Mouse (Mus musculus) kidney, adult 8-10 months (tissue): ENCODE measurements at regions not wholly inside any gene's neighbourhood (a gene's known extent, or its start where the extent isn't known, plus 50 kb on each side); places are given as distances from the start of the nearest gene placed in this dataset.

Experiments used
- DNase-seq, 2 experiments: peaks; one replicate each; pipeline ENCODE4 v3.0.0; 2022

DNA sequence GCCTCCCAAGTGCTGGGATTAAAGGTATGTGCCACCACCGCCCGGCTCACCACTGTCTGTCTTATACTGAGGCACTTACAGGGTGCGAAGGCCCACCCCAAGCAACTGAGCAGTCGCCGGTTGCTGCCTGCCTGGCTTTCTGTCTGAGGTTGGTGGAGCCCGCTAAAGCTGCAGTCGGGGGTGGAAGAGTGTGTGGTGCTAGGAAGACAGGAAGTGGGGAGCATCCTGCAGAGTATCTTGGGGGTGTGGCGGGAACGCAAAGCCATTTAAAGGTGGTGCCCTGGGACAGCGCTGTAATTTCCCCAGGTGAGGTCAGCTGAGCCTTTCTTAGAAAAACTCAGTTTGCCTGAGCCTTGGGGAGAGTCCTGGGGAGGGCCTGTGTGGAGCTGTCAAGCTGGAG is 89.3 kb downstream of the Gadd45g start:
- no peak for DNase-seq

DNA sequence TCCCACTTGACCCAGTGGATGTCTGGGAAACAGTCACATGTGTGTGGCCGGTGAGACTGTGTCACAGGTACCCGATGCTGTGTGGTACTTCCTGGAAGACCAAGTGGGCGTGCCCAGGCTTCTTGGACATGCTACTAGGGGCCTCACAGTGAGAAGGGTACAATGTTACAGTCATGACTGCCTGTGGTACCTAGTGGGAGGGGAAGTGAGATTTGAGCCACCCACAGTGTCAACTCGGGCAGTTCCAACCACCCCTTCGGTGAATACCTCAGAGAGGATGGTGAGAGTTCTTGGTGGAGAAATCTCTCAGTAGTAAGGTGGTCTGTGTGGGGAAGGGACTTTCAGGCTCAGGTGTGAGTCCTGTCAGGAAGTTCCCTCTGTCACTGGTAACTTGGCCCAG is 90.0 kb downstream of the Gadd45g start:
- DNase-seq = no peak

DNA sequence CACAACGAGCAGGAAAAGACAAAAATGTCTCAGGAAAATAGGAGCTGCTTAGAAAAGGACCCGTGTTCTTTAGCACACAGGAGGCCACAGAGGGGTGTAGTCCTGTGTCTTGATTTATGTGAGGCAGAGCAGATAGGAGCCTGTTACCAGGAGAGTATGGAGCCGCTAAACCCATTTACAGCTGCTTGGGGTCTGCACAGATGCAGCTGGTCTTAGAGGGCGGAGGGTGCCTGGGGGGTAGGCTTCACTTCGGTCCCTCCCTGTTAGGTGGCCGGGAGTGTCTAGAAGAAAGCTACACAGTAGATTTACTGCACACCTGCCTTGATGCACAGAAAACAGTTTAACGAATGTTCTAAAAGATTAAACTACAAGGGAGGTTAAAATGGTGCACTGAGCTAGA is 91.4 kb downstream of the Gadd45g start:
- DNase-seq = no peak

DNA sequence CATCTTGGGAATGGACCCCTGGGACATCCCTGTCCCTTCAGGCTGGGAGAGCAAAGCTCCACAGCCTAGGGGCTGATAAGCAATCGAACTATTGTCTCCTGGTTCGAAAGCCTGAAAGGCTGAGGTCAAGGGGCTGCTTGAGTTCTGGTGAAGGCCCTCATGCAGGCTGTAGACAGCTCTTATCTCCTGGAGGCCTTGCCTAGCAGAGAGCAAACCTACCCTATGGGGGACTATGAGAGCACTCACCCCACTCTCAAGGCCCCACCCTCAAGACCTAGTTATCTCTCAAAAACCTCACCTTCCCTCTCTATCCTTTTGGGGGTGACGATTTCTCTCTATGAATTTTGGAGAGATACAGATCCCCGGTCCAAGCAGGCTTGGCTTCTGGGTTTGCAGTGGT is 92.8 kb downstream of the Gadd45g start:
- no peak for DNase-seq

DNA sequence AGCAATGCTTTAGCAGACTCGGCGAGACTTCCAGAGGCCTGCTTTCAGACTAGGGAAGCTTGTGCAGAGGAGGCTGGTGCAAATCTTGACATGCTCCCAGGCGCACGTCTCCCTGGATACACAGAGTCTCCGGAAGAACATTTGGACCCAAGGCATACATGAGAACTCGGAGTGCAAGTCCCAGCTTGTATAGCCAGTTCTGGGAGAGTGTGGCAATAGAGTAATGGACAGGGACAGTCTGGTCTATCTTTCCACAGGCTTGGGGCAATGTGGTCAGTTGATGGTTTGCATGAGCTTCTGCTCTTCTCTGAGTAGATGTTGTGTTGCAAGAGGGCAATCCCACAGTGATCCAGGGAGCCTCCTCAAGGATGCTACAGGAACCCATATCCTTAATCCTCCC is 93.2 kb downstream of the Gadd45g start:
- DNase-seq = no peak

DNA sequence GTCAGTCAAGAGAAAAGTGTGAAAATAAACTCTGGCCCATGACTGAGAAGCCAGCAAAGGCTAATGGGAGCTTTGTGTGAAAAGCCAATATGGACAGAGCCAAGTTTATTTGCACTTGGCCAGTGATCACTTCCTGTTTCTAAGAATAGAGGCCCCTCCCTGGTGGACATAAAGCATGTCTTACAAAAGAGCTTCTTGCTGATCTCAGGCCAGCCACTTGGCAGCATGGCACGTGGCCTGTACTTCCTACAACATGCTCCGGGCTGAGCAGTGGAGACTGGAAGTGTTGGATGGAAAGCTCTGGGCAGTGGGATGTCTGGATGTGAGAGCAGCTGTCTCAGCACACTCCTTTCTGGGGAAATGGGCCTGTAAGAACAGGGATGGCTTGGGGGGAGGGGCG is 99.7 kb downstream of the Gadd45g start:
- peak; percentile 50 to 53 for DNase-seq

DNA sequence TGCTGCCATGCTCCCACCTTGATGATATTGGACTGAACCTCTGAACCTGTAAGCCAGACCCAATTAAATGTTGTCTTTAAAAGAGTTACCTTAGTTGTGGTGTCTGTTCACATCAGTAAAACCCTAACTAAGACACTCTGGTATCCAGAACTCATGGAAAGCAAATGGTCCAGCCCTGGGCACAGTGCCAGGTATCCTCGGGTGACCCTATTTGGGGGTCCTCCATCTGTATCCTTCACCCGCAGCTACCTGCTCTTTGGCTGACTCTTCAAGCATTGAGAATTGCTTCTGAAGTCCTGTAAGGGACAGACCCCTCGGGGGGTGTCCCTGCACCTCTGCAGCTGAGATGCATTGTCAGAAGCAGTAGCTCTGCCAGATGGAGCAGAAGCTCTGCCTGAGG is 102.4 kb downstream of the Gadd45g start:
- DNase-seq = no peak

DNA sequence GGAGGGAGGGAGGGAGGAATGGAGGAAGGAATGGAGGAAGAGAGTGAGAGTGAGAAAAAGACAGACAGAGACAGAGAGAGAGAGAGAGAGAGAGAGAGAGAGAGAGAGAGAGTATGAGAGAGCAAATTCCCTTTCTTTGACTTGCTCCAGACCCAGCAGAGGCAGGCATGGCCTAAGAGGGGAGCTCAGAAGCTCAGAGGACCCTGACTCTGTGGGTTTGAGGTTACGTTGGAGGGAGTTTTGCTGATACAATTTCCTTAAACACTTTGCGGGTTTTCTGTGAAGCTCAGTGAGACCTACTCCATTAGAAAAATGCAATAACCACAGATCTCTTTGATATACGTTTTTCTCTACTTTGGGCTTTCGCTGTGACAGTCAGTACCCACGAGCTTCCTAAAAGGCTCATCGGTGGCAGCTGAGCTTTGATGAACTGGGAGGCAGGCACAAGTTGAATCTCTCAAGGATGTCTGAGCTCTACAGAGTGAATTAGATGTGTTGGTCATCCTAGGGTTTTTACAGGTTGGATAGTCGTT is 105.1 kb downstream of the Gadd45g start:
- DNase-seq = no peak

DNA sequence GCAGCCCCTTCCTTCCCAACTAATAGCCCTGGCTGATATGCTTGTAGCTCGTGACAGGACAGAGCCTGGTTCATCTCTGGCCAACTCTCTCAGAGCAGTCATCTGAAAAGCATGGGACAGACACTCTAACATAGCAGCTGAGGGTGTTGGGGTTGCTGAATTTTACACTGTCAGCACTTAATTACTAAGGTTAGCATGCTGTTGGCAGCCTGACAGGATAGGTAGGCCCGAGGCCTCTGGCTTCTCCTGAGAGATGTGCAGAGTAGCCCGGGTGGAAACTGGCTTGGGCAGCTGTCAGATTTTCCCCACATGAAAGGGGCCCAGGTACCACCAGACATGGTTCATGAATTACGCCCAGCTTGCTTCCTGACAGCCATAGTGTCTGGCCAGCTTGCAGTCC is 106.6 kb downstream of the Gadd45g start:
- DNase-seq = peak in 1 of 2 experiments; percentile 41

DNA sequence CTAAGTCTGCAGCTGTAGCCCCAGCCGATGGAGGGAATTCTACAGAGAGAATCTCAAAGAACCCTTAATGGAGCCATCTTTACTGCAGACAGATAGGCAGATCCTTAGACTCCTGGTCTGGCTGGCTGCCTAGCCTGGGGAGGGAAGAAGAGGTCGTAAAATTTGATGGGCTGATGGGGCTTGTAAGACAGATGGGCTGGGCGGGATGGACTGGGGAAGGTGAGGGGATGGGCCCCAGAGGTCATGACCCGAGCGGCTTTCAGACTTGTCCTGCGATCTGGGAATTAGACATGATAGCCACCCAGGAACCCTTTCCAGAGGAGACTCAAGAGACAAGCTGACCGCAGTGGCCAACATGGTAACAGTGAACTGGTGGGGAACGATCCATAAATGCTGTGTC is 107.1 kb downstream of the Gadd45g start:
- DNase-seq = no peak

DNA sequence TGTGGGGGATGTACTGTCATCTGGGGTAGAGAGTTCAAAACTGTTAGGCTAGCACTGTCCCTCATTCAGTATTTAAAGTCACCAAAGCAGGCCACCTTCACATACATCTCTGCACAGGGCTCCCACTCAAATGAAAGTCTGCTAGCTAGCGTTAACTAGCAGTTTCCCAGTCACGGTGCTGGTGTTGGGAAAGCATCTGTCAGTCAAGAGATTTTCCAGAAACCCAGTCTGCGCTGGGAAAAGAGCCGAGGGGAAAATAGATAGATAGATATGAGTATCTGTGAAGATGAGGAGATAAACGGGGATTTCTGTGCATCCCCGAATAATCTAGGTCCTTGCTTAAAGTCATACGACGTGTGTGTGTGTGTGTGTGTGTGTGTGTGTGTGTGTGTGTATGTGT is 110.6 kb downstream of the Gadd45g start:
- no peak for DNase-seq

DNA sequence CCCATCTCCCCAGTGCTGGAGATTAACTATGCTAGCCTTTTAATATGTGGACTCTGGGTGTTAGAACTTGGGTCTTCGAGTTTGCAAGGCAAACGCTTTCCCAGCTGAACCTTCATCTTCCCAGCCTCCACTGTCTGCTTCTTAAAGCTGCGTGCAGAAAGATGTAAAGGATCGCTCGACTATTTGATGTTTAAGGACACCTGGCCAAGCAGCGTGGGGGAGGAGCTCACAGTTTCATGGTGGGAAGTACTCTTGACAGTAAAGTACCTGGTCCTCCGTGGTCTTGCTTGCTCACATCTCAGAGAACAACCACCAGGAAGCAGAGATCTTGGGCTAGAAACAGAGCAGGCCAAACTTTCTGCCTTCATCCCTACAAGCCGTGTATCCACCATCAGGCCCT is 113.1 kb downstream of the Gadd45g start:
- DNase-seq = no peak

DNA sequence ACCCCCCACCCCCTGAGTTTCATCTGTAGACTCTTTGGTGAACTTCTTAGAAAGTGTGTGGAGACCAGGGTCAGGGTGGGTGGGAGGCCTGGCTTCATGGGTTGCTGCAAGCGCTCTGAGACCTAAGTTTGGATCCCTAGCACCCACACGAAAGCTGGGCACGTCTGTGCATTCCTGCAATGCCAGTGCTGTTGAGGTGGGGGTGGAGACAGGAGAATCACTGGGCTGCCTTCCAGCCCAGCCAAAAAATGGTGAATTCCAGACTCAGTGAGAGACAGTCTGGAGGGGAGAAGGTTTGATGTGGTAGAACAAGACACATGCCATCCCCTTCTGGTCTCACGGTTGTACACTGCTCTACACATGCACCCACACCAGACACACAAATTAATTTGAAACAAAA is 113.8 kb downstream of the Gadd45g start:
- DNase-seq = no peak

DNA sequence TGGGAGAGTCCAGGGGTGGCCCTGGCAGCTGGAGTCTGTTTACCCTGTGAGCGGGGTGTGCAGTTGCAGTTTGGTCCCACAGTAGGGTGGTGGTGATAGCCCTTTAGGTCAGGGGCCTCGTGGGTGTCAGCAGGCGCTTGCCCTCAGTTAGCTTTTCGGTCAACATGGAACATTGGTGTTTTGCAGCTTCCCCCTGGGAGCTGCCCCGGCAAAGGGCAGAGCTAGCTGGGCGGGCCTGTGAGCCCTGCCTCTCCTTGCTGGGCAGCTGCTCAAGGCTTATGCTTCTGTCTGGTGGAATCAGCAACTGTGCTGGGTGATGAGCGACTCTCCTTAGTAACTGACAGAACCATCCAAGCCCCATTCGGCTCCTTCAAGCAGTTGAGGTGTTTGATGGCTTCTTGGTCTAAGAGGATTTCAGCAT is 115.7 kb downstream of the Gadd45g start:
- DNase-seq = no peak

DNA sequence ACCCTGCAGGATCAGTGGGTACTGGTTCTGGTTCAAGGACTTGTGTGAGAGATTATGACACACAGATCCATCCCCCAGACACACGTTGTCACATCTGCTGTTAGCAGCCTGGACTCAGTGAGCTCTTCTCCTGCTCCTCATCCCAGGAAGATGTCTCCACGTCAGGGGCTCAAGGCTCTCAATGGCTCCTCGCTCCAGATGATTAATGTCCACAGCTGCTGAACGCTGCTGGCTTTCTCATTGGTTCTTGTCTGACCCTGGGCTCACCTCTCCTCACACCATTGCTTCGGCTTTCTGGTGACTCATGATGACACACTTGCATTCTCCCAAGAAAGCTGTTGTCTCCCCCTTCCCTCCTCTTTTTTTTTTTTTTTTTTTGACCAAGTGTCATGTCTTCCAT is 116.2 kb downstream of the Gadd45g start:
- no peak for DNase-seq

DNA sequence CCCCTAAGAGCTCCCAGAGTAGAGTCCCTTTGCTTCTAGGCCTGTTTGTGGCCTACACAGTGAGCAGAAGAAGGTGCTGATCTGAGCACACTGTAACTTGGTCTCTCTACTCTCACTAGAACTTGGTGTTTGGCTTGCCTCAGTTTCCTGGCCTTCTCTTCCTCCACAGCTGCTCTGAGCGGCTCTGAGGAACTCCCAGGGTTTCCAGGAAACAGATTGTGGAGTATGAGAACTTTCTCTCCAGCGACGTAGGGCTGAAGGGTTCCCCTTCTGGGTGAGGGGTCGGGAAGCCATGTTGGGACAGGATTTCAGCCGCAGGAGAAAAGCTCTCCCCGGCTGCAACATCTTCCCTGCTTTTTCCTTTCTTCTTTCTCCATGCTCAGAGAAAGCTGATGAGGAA is 117.5 kb downstream of the Gadd45g start:
- no peak for DNase-seq

DNA sequence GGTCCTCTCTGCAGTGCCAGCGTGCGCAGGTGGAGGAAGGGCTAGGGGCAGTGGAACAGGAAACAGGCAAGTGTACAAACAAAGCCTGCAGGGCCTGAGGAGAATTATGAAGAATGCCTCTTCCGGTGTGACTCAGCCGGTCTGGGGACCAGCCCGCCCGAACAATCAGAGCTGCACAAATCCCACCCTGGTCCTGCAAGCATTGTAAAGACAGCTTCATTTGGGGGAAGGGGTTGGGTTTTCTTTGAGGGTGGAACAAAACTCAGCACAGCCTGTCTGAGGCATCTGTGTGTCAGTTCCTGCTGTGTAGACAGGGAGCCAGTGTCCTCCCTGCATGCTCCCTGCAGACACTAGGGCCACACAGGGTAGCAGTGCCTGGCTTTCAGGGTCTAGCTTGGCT is 117.9 kb downstream of the Gadd45g start:
- DNase-seq = no peak

DNA sequence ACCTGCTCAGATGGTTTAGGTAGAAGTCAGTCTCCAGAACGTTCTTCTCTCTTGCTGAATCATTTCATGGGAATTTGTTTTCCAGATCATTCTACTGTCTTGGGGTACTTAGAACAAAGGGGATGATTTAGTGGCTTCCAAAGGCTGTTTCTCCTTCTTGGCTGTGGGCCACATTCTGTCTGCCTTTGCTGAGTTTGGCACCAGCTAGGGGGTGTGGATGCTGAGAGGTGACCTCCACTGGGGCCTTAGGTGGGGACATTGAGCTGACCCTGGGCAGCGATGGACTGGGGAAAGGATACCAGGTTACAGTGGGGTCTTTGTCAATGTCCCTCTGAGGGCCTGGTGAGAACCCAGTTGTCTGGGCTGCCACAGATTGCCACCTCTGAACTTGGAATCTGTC is 118.4 kb downstream of the Gadd45g start:
- DNase-seq = no peak

DNA sequence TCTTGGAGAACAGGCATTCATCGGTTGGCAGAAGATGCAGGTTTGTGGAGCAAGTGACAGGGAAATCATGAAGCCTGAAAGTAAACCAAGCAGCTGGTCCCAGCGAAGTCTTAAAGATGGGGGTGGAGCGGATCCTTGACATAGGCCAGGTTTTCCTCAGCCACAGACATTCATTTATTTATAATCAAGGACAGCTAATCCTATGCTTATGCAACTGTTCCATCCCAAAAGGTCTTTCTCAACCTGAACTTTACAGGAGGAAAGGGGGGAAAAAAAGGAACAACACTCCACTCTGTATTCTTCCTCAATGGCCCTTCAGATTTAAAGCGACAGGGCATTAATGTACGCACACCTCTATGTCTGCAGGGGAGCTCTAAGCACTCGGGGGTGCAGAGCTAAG is 121.6 kb downstream of the Gadd45g start:
- no peak for DNase-seq

DNA sequence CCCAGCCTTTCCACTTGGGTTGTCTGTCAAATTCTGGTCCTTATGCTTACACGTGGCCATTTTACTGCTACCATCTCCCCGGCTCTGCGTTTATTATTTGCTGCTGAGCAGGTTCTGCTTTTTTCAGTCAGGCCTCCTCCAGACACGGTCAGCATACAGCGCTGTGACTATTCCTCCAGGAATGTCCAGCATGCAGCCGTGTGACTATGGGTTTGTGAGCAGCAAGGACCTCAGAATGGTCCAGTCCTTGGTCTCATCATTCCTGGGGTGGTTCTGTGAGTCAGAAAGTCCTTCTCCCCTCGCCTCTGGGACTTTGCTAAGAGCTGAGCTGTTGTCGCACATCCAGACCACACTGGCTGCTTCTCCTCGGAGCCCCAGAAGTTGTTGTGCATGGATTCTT is 122.3 kb downstream of the Gadd45g start:
- DNase-seq = no peak

DNA sequence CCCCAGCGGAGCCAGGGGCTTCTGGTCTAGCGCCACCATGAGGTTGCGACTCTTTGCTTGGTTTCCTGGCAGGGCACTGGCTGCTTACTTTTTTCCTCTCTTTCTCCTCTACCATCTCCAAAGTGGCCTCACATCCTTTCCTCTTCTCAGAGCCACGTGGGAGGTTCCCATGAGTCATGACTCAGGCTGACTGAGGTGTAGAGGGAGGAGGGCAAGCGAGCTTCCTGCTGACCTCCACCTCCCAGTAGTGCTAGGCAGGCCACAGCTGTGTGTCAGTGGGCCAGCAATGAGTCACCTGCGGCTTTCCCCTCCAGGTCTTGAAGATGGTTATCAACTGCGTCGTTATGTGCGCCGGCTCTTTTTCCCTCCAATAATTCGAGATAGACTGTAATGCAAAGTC is 123.6 kb downstream of the Gadd45g start:
- no peak for DNase-seq

DNA sequence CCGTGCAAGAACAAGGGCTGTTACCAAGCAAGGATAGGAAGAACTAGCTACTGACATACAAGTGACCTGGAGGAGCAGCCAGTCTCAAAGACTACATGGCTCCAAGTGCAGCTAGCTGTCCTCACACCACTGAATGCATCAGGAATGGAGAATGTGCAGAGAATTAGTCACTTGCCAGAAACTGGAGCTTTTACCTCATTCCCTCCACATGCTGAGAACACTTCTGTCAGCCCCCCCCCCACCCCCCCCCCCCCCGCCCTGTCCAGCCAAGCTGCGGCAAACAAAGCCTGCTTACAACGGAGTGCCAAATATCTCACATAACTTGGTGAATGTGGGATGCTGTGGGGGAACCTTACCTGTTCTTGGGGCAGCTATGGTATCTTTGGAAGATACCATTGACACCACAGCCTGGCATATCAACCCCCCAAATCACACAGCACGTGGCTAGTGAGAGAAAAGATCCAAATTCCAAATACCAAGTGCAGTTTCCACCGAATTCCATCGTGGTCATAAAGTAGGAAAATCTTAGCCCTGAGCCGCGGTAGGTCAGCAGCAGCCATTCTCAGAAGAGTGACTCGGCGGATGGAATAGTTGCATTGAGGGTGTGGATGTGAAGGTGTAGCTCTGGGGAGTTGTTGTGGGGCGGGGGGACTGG is 126.3 kb downstream of the Gadd45g start:
- DNase-seq = no peak

DNA sequence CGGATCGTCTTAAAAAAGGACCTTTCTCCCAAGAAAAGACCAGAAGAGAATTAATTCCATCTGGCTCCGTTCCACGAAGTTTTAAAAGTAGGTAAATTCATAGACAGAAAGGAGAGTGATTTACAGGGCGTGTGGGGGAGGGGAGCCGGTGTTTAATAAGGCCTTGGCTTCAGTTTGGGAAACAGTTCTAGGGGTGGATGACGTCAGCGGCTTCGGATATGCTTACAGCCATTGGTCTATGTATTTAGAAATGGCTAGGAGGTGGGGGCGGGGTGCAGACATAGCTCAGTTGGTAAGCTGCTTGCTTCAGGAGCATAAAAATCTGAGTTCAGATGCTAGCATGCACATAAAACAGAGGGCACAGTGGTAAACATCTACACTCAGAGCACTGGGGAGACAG is 127.0 kb downstream of the Gadd45g start:
- DNase-seq = no peak

DNA sequence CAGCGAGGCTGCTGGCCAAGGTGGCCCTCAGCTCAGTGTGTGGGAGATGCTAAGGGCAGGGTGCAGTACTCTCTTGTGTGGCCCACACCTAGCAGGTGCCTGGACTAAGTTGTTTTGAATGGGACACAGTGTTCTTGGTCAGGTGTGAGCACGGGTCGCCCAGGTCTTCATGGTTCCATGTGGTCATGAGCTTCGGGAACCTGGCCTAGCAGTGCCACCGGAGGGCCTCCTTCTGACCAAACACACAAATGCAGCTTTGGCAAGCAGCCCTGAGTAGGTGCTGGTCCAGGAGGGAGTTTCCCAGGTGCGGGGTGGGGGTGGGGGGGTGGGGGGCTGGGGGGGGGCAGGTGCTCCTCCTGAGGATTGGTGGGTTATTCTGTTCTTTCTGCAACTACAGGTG is 127.6 kb downstream of the Gadd45g start:
- DNase-seq = no peak

DNA sequence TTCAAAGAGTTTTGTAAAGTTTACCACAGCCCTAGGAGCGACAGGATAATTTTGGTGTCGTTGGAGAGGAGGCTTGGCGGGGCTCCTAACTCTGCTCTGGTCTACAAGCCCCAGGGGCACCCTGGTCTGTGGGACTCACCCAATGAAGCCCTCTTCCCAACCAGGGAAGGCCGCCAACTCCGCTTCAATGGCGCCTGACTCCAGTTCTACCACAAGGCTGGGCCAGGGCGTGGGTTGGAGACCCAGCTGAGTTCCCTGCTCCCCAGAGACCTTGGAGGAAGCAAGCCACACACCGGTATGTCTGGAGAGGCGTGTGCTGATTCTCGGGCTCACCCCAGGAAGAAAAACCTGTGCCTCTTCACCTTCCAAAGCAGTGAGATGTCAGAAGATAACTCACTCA is 128.9 kb downstream of the Gadd45g start:
- DNase-seq = no peak
